In genomic region chr17:12708398-12708797, GRCm38 (mm10) we compare ENCODE assay signal across 18 mouse cellular contexts. TPM values are rescaled to one million over a fixed set of nuclear protein-coding genes. Genes with fewer than 3 reads are reported as not detected.
"Had no signal": no experiment of that assay in that cellular context is flagged by ENCODE, and none has a peak within 500 bp of the region (broad histone marks: within the 10 kb centered on the region; RNA-seq: fewer than 3 reads in every experiment).

No protein-coding gene starts in this region.

- H3K27me3 ChIP-seq: neural tube, embryonic 13.5 days; neural tube, embryonic 15.5 days; stomach, embryonic 15.5 days had no signal

- H3K9ac ChIP-seq: neural tube, embryonic 13.5 days; neural tube, embryonic 15.5 days; stomach, embryonic 15.5 days had no signal

- H3K27ac ChIP-seq: neural tube, embryonic 13.5 days; neural tube, embryonic 15.5 days; stomach, embryonic 15.5 days; stomach, postnatal 0 days had no signal

- DNase-seq: retina, postnatal 1 day; right cerebral cortex, adult 18-20 months; right cerebral cortex, postnatal 14 days; right cerebral cortex, postnatal 25 days; right cerebral cortex, postnatal 4 days; spleen, adult 18-20 months; thymus, adult 18-20 months; thymus, adult 2 months; thymus, postnatal 14 days; thymus, postnatal 25 days; thymus, postnatal 36 days; thymus, postnatal 4 days had no signal

- H3K9me3 ChIP-seq: neural tube, embryonic 13.5 days; neural tube, embryonic 15.5 days; stomach, embryonic 15.5 days had no signal

- H3K4me1 ChIP-seq: neural tube, embryonic 13.5 days; neural tube, embryonic 15.5 days; stomach, embryonic 15.5 days had no signal

- H3K4me2 ChIP-seq: neural tube, embryonic 13.5 days; neural tube, embryonic 15.5 days; stomach, embryonic 15.5 days had no signal

- H3K4me3 ChIP-seq: neural tube, embryonic 13.5 days; neural tube, embryonic 15.5 days; stomach, embryonic 15.5 days had no signal

RNA-seq across cellular contexts. Expression of gene Slc22a1, which starts 32.8 kb away (rescaled TPM):
- polyA plus RNA-seq: neural tube, embryonic 13.5 days; neural tube, embryonic 14.5 days; neural tube, embryonic 15.5 days; testis, adult 2 months had no signal
